Mouse (Mus musculus) cerebellum, adult 2 months (tissue): Measurements from ENCODE around the gene Hkdc1.

Experiments
- CTCF ChIP-seq: fragments of 200-500 bp; IDR thresholded peaks from 2 replicates; pipeline ENCODE4 v1.5.1; 2011; ENCODE audit warnings: low read depth, mild to moderate bottlenecking, control low read depth, low read length, moderate library complexity, borderline replicate concordance; ENCODE audit not compliant: insufficient read depth
- POLR2A ChIP-seq: fragments of 200-500 bp; IDR thresholded peaks from 2 replicates; pipeline ENCODE4 v1.6.1; 2011; ENCODE audit warnings: low read length, control low read depth, borderline replicate concordance; ENCODE audit not compliant: insufficient read depth

- TF ChIP-seq CTCF (no peak), POLR2A (no peak)
Observed at GRCm38 (mm10) chr10:62471105-62471504, 48.8 kb upstream of the Hkdc1 start.
